Mouse (Mus musculus) heart, embryonic 15.5 days (tissue): ENCODE measurements at regions not wholly inside any gene's neighbourhood (a gene's known extent, or its start where the extent isn't known, plus 50 kb on each side); places are given as distances from the start of the nearest gene placed in this dataset.

Experiments
- ATAC-seq: fragments of 200-750 bp; cut with Nextera tagmentation; replicated peaks from 2 replicates; pipeline ENCODE4 v1.8.0; 2017; ENCODE audit warnings: low read depth, moderate TSS enrichment; ENCODE audit not compliant: insufficient number of reproducible peaks, insufficient read depth, low FRiP score
- H3K27ac ChIP-seq: fragments of 300-500 bp; sonication (generic); 2 replicates; pipeline ENCODE4 v1.5.1; 2015; ENCODE audit warnings: mild to moderate bottlenecking, inconsistent platforms
- H3K27me3 ChIP-seq: fragments of 300-500 bp; sonication (generic); 2 replicates; pipeline ENCODE4 v1.6.1; 2015; ENCODE audit warnings: inconsistent platforms
- H3K36me3 ChIP-seq: fragments of 300-500 bp; sonication (generic); 2 replicates; pipeline ENCODE4 v1.6.1; 2015; ENCODE audit warnings: mild to moderate bottlenecking, inconsistent platforms
- H3K4me1 ChIP-seq: fragments of 300-500 bp; sonication (generic); replicated peaks from 2 replicates; pipeline ENCODE4 v1.6.1; 2015; ENCODE audit warnings: inconsistent platforms
- H3K4me2 ChIP-seq: fragments of 300-500 bp; sonication (generic); 2 replicates; pipeline ENCODE4 v1.6.1; 2015; ENCODE audit warnings: inconsistent platforms, mild to moderate bottlenecking, moderate library complexity
- H3K4me3 ChIP-seq: fragments of 300-500 bp; sonication (generic); 2 replicates; pipeline ENCODE4 v1.5.1; 2015; ENCODE audit warnings: mild to moderate bottlenecking, inconsistent platforms
- H3K9ac ChIP-seq: fragments of 300-500 bp; sonication (generic); 2 replicates; pipeline ENCODE4 v1.6.1; 2015; ENCODE audit warnings: mild to moderate bottlenecking, inconsistent platforms
- H3K9me3 ChIP-seq: fragments of 300-500 bp; sonication (generic); replicated peaks from 2 replicates; pipeline ENCODE4 v1.6.1; 2016; ENCODE audit warnings: inconsistent platforms
- WGBS: fragments of 180-500 bp; shearing (Covaris S2); methylation state at CpG from one replicate; pipeline ENCODE4 v1.1.7; 2015; ENCODE audit warnings: mixed read lengths; 5-methylcytosine and 5-hydroxymethylcytosine counted together

- Histone ChIP-seq H3K4me2 (no peak overlapping the region), H3K9ac (no peak overlapping the region), H3K27ac (no peak overlapping the region), H3K36me3 (no peaks in the 10 kb centered on the region), H3K27me3 (no peaks in the 10 kb centered on the region), H3K4me1 (no peaks in the 10 kb centered on the region), H3K4me3 (no peak overlapping the region), H3K9me3 (no peaks in the 10 kb centered on the region)
- ATAC-seq = no peak
- WGBS = 87% methylated on average over 2 of the region's 2 CpGs
Measured at GRCm38 (mm10) chr5:45119757-45120156, 320.3 kb upstream of the Ldb2 start.

GRCm38 (mm10) chr5:45111246-45111645 lies 311.8 kb upstream of the Ldb2 start:
- Histone ChIP-seq H3K36me3 (no peaks in the 10 kb centered on the region), H3K27me3 (no peaks in the 10 kb centered on the region), H3K4me3 (no peak overlapping the region), H3K27ac (no peak overlapping the region), H3K4me1 (no peaks in the 10 kb centered on the region), H3K9ac (no peak overlapping the region), H3K4me2 (no peak overlapping the region), H3K9me3 (no peaks in the 10 kb centered on the region)
- ATAC-seq = no peak
- 81% methylated on average over 4 of the region's 4 CpGs for WGBS

- Histone ChIP-seq H3K4me2 (no peak overlapping the region), H3K27me3 (no peaks in the 10 kb centered on the region), H3K27ac (no peak overlapping the region), H3K36me3 (no peaks in the 10 kb centered on the region), H3K4me1 (no peaks in the 10 kb centered on the region), H3K9me3 (no peaks in the 10 kb centered on the region), H3K4me3 (no peak overlapping the region), H3K9ac (no peak overlapping the region)
- ATAC-seq = no peak
- WGBS = 52% methylated on average over 3 of the region's 3 CpGs
Measured at GRCm38 (mm10) chr5:45110797-45111196, 311.3 kb upstream of the Ldb2 start.

GRCm38 (mm10) chr5:45105236-45105816 lies 305.8 kb upstream of the Ldb2 start:
- Histone ChIP-seq H3K27me3 (no peaks in the 10 kb centered on the region), H3K4me2 (no peak overlapping the region), H3K27ac (no peak overlapping the region), H3K4me1 (no peaks in the 10 kb centered on the region), H3K9me3 (no peaks in the 10 kb centered on the region), H3K4me3 (no peak overlapping the region), H3K9ac (no peak overlapping the region), H3K36me3 (no peaks in the 10 kb centered on the region)
- ATAC-seq = no peak
- WGBS = 82% methylated on average over 9 of the region's 9 CpGs

GRCm38 (mm10) chr5:45103763-45104428 lies 304.4 kb upstream of the Ldb2 start:
- Histone ChIP-seq H3K4me3 (no peak overlapping the region), H3K9ac (no peak overlapping the region), H3K27ac (no peak overlapping the region), H3K4me1 (no peaks in the 10 kb centered on the region), H3K4me2 (no peak overlapping the region), H3K27me3 (no peaks in the 10 kb centered on the region), H3K9me3 (no peaks in the 10 kb centered on the region), H3K36me3 (no peaks in the 10 kb centered on the region)
- WGBS = 71% methylated on average over 6 of the region's 6 CpGs
- ATAC-seq = no peak

GRCm38 (mm10) chr5:45102661-45103060 lies 303.2 kb upstream of the Ldb2 start:
- H3K27me3 ChIP-seq = no peaks in the 10 kb centered on the region
- no peaks in the 10 kb centered on the region for H3K36me3 ChIP-seq
- 44% methylated on average over 3 of the region's 3 CpGs for WGBS
- no peak overlapping the region for H3K9ac ChIP-seq
- H3K4me3 ChIP-seq = no peak overlapping the region
- H3K9me3 ChIP-seq = no peaks in the 10 kb centered on the region
- no peak for ATAC-seq
- no peak overlapping the region for H3K4me2 ChIP-seq
- H3K4me1 ChIP-seq = no peaks in the 10 kb centered on the region
- H3K27ac ChIP-seq = no peak overlapping the region

GRCm38 (mm10) chr5:45101777-45102176 lies 302.3 kb upstream of the Ldb2 start:
- no peak overlapping the region for H3K9ac ChIP-seq

GRCm38 (mm10) chr5:45099082-45099481 lies 299.6 kb upstream of the Ldb2 start:
- Histone ChIP-seq H3K4me3 (no peak overlapping the region), H3K27me3 (no peaks in the 10 kb centered on the region), H3K36me3 (no peaks in the 10 kb centered on the region), H3K27ac (no peak overlapping the region), H3K4me1 (no peaks in the 10 kb centered on the region), H3K4me2 (no peak overlapping the region), H3K9me3 (no peaks in the 10 kb centered on the region), H3K9ac (no peak overlapping the region)
- 84% methylated on average over 2 of the region's 2 CpGs for WGBS
- ATAC-seq = no peak

More at GRCm38 (mm10) chr5:45101777-45102176, 302.3 kb upstream of the Ldb2 start:
- Histone ChIP-seq H3K4me1 (no peaks in the 10 kb centered on the region), H3K36me3 (no peaks in the 10 kb centered on the region), H3K9me3 (no peaks in the 10 kb centered on the region), H3K27me3 (no peaks in the 10 kb centered on the region), H3K27ac (no peak overlapping the region), H3K4me2 (no peak overlapping the region), H3K4me3 (no peak overlapping the region)
- no peak for ATAC-seq
- whole genome bisulfite sequencing = 71% methylated on average over 4 of the region's 4 CpGs

GRCm38 (mm10) chr5:45097941-45098340 lies 298.5 kb upstream of the Ldb2 start:
- no peak overlapping the region for H3K4me2 ChIP-seq
- no peak overlapping the region for H3K27ac ChIP-seq
- no peak overlapping the region for H3K9ac ChIP-seq
- no peaks in the 10 kb centered on the region for H3K27me3 ChIP-seq
- no peaks in the 10 kb centered on the region for H3K9me3 ChIP-seq
- H3K36me3 ChIP-seq = no peaks in the 10 kb centered on the region
- ATAC-seq = no peak
- no peaks in the 10 kb centered on the region for H3K4me1 ChIP-seq
- 69% methylated on average over 1 of the region's 1 CpGs for WGBS
- no peak overlapping the region for H3K4me3 ChIP-seq

GRCm38 (mm10) chr5:45084741-45085140 lies 285.3 kb upstream of the Ldb2 start:
- no peak overlapping the region for H3K4me2 ChIP-seq
- no peaks in the 10 kb centered on the region for H3K4me1 ChIP-seq
- H3K9me3 ChIP-seq = no peaks in the 10 kb centered on the region
- 80% methylated on average over 1 of the region's 1 CpGs for WGBS
- no peak overlapping the region for H3K4me3 ChIP-seq
- H3K27ac ChIP-seq = no peak overlapping the region
- H3K9ac ChIP-seq = no peak overlapping the region
- no peaks in the 10 kb centered on the region for H3K36me3 ChIP-seq
- no peak for ATAC-seq
- H3K27me3 ChIP-seq = no peaks in the 10 kb centered on the region

GRCm38 (mm10) chr5:45082601-45083000 lies 283.1 kb upstream of the Ldb2 start:
- H3K27me3 ChIP-seq = no peaks in the 10 kb centered on the region
- H3K9me3 ChIP-seq = no peaks in the 10 kb centered on the region
- H3K4me1 ChIP-seq = no peaks in the 10 kb centered on the region
- no peak overlapping the region for H3K4me3 ChIP-seq
- ATAC-seq = no peak
- H3K4me2 ChIP-seq = no peak overlapping the region
- H3K9ac ChIP-seq = no peak overlapping the region
- no peaks in the 10 kb centered on the region for H3K36me3 ChIP-seq
- H3K27ac ChIP-seq = no peak overlapping the region

- no peak for ATAC-seq
- Histone ChIP-seq H3K9ac (no peak overlapping the region), H3K4me1 (no peaks in the 10 kb centered on the region), H3K27me3 (no peaks in the 10 kb centered on the region), H3K9me3 (no peaks in the 10 kb centered on the region), H3K4me2 (no peak overlapping the region), H3K36me3 (no peaks in the 10 kb centered on the region), H3K4me3 (no peak overlapping the region), H3K27ac (no peak overlapping the region)
- WGBS = 82% methylated on average over 4 of the region's 4 CpGs
Measured at GRCm38 (mm10) chr5:45076347-45076890, 276.9 kb upstream of the Ldb2 start.
